Mouse (Mus musculus): ENCODE results near the gene Nox3. TPM values are rescaled to one million over a fixed set of nuclear protein-coding genes. Genes with fewer than 3 reads are reported as not detected.

Nox3 gene
- polyA plus RNA-seq, 1 experiment from 2014 or later = not detected

- ATAC-seq (no peak), DNase-seq (no peak)
- 79% methylated on average over 1 of the region's 1 CpGs for whole genome bisulfite sequencing (ENCODE audit: insufficient replicate concordance)
- Histone ChIP-seq H3K4me1 (ENCODE audit: insufficient read depth) (no peaks in the 10 kb centered on the region), H3K9ac (replicated peaks) (no peak overlapping the region), H3K36me3 (replicated peaks; ENCODE audit: insufficient read depth, low read length) (no peaks in the 10 kb centered on the region), H3K27ac (ENCODE audit: low read depth) (no peak overlapping the region), H3K9me3 (ENCODE audit: low read length) (no peaks in the 10 kb centered on the region), H3K27me3 (ENCODE audit: insufficient read depth, low read length) (no peaks in the 10 kb centered on the region), H3K4me2 (ENCODE audit: low read depth, low read length) (no peak overlapping the region), H3K4me3 (ENCODE audit: low read depth, low read length) (no peak overlapping the region)
- TF ChIP-seq CTCF (IDR thresholded peaks at IDR 0.05; ENCODE audit: low read depth) = no peak
- TF ChIP-seq EP300 (IDR thresholded peaks at IDR 0.05; ENCODE audit: low read depth) = no peak
These were observed 98.2 kb downstream of the Nox3 start for GRCm38 (mm10) chr17:3597866-3598265.

- TF ChIP-seq CTCF (IDR thresholded peaks at IDR 0.05; ENCODE audit: low read depth) (no peak), EP300 (IDR thresholded peaks at IDR 0.05; ENCODE audit: low read depth) (no peak)
- Histone ChIP-seq H3K27me3 (ENCODE audit: insufficient read depth, low read length) (no peaks in the 10 kb centered on the region), H3K4me1 (ENCODE audit: insufficient read depth) (no peaks in the 10 kb centered on the region), H3K4me2 (ENCODE audit: low read depth, low read length) (no peak overlapping the region), H3K27ac (ENCODE audit: low read depth) (no peak overlapping the region), H3K36me3 (replicated peaks; ENCODE audit: insufficient read depth, low read length) (no peaks in the 10 kb centered on the region), H3K4me3 (ENCODE audit: low read depth, low read length) (no peak overlapping the region), H3K9me3 (ENCODE audit: low read length) (no peaks in the 10 kb centered on the region), H3K9ac (replicated peaks) (no peak overlapping the region)
- DNase-seq = no peak
- no peak for ATAC-seq
- 82% methylated on average over 1 of the region's 1 CpGs for WGBS (ENCODE audit: insufficient replicate concordance)
These were observed 98.9 kb downstream of the Nox3 start for GRCm38 (mm10) chr17:3597130-3597529.

Other genes starting within 250 kb of the Nox3 start
- gene Cldn20, start 163.7 kb downstream of the Nox3 start, polyA plus RNA-seq (2015; fragmentation: Nextera tagmentation; extraction: Ambion mirVana) = not detected in 2 replicates
- gene Tfb1m, start 138.5 kb downstream of the Nox3 start, polyA plus RNA-seq (2015; fragmentation: Nextera tagmentation; extraction: Ambion mirVana) = 10.3 and 12.0 TPM in 2 replicates